Mouse (Mus musculus) frontal cortex, adult 2 months (tissue): ENCODE data around the gene 1700031F05Rik. TPM values are rescaled to one million over a fixed set of nuclear protein-coding genes. Genes with fewer than 3 reads are reported as not detected.
"Not testable (repeated sequence)": the region's sequence is repeated elsewhere in the genome, so short reads cannot be mapped to it uniquely, and the experiment has no call there.

Experiments used
- DNase-seq, 2 experiments: peaks; one replicate each; pipeline ENCODE4 v3.0.0; 2022; ENCODE audit warnings: low spot score in 1 of 2; ENCODE audit errors: extremely low spot score in 1 of 2
- polyA plus RNA-seq: library from polyadenylated mRNA; depleted of rRNA; stranded (reverse); fragments of >200 nt; gene quantifications from 2 replicates; pipeline ENCODE4 v1.2.3, GENCODE M21; 2012; rRNA removed

The 1700031F05Rik gene
- not detected in 2 replicates for polyA plus RNA-seq

GRCm38 (mm10) chrX:102867871-102868270, at the start of gene 1700031F05Rik:
Gene 1700031F05Rik (minus strand): TSS chrX:102867971.
- DNase-seq = no peak

- not testable (repeated sequence) for DNase-seq
Observed at GRCm38 (mm10) chrX:102914823-102915222, 47.1 kb upstream of the 1700031F05Rik start.

- DNase-seq = not testable (repeated sequence)
Observed at GRCm38 (mm10) chrX:102908587-102908986, 40.8 kb upstream of the 1700031F05Rik start, which contains the start of the genes Dmrtc1a and 1700011M02Rik. Gene Dmrtc1a (minus strand): TSS chrX:102908687. Gene 1700011M02Rik (plus strand): TSS chrX:102908905.

- DNase-seq = not testable (repeated sequence)
Observed at GRCm38 (mm10) chrX:102854516-102854915, 13.3 kb downstream of the 1700031F05Rik start, which contains the start of gene Dmrtc1c2. Gene Dmrtc1c2 (minus strand): TSS chrX:102854616.

- no peak for DNase-seq
Observed at GRCm38 (mm10) chrX:102812311-102812710, 55.5 kb downstream of the 1700031F05Rik start.

Other genes with a start within 250 kb of the 1700031F05Rik start
- 13.3 and 14.6 TPM in 2 replicates for gene Phka1, start 223.7 kb downstream of the 1700031F05Rik start, polyA plus RNA-seq
- gene Gm3880, start 181.0 kb downstream of the 1700031F05Rik start, polyA plus RNA-seq = not detected in 2 replicates
- gene Gm9112, start 160.3 kb downstream of the 1700031F05Rik start, polyA plus RNA-seq = not detected in 2 replicates
- not detected in 2 replicates for gene Dmrtc1b, start 160.1 kb downstream of the 1700031F05Rik start, polyA plus RNA-seq
- gene Dmrtc1c1, start 65.0 kb downstream of the 1700031F05Rik start, polyA plus RNA-seq = not detected in 2 replicates
- not detected in 2 replicates for gene Dmrtc1c2, start 13.4 kb downstream of the 1700031F05Rik start, polyA plus RNA-seq
- gene Dmrtc1a, start 40.7 kb upstream of the 1700031F05Rik start, polyA plus RNA-seq = 8.8 and 10.3 TPM in 2 replicates
- not detected in 2 replicates for gene 1700011M02Rik, start 40.9 kb upstream of the 1700031F05Rik start, polyA plus RNA-seq
- gene 1700018G05Rik, start 60.4 kb upstream of the 1700031F05Rik start, polyA plus RNA-seq = not detected in 2 replicates